Mouse (Mus musculus): ENCODE data around the gene Nlrp14. TPM values are rescaled to one million over a fixed set of nuclear protein-coding genes. Genes with fewer than 3 reads are reported as not detected.
"Not testable (repeated sequence)": the region's sequence is repeated elsewhere in the genome, so short reads cannot be mapped to it uniquely, and the experiment has no call there.

The Nlrp14 gene
- total RNA-seq (2021): not detected in 2 replicates
- long read RNA-seq, experiment 1: 0 reads
- long read RNA-seq, experiment 2: 0 reads

DNA sequence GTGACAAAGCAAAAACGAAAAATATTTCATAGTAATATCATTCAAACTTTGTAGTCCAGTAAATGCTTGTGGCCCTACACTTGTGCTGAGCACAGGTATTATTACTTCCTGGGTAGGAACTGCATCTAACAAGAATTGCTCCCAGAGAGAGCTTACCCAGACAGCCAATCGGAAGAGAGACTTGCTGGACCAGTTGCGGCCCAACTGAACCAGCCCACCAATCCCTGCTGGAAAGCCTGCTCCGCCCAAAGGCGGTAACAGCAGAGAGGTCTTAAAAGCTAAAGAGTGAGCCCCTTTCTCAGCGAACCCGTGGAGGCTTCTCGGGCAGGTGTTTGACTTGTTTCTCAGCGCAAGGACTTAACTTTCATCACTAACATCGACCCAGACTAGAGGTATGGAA is at the start of gene Nlrp14:
TSS of gene Nlrp14 (plus strand) at position 301 of the 400 bp plus-strand sequence.
- DNase-seq: no peak

DNA sequence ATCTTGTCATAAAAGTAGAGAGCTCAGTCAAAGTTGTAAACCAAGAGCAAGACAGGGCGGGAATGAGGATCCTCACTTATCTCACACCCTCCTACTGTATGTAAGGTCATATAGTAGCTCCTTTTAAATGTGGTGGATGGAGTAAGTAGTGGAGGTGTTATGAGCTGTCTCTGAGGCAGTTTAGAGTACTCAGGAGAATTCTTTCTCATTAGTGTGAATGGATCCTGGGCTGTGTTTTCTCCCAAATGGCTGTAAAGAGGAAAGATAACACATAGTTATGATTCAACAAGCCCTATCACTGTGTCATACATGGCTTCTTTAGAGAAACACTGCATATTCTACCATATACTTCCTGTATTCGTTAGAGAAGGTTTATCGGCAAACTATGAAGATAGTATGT is 35.8 kb upstream of the Nlrp14 start, which contains the start of gene Olfr715:
TSS of gene Olfr715 (minus strand) at position 101 of the 400 bp plus-strand sequence.
- DNase-seq: not testable (repeated sequence)

DNA sequence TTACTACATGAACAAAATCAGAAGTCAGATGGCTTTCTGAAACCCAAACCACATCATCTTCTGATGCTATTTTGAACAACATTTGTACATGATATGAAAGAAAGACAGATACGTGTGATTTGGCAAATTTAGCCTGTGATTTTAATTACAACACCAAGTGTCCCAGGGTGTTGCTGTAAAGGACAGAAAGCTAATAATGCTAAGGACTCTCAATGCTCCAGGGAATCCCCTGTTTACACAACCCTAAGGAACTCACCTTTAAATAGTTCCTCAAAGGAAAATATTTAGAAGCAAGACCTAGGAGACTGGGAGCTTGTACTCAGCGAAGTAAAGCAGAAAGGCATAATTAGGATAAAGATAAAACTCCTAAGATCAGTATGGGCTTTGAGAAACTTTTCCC is 28.8 kb upstream of the Nlrp14 start, which contains the start of gene Olfr716:
TSS of gene Olfr716 (plus strand) at position 301 of the 400 bp plus-strand sequence.
- DNase-seq: not testable (repeated sequence)

DNA sequence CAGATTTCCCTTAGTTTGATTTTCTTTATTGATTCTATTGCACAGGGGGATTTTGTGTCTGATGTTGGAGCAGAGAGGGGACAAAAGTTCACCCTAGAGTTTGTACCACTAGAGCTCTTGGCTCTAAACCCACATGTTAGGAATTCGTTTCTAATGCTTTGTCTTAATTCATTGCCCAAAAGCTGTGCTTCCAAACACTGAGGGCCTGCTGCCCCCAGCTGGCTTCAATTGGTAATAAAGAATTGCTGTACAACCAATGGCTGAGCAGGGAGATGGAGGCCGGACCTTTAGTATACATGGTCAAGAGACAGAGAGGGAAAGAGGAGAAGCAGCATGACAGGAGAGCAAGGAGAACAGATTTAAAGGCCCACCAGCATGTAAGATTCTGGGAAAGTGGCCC is 13.6 kb downstream of the Nlrp14 start:
- no peak for DNase-seq

DNA sequence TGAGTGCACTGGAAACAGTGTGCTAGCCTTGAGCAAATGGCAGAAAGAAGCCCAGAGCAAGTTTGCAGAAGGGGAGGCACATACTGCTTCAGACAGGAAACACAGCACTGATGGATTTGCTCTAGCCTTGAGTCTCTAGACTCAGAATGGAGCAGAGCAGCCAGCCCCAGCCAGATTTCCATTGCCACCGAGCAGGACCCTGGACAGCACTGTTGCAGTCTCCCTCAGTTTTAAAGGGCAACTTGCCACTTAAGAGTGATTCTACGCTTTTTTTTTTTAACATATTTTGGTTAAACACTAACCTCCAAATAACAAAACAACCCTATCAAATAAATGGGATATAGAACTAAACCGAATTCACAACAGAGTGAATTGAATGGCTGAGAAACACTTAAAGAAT is 35.0 kb downstream of the Nlrp14 start:
- peak; percentile 20 for DNase-seq

DNA sequence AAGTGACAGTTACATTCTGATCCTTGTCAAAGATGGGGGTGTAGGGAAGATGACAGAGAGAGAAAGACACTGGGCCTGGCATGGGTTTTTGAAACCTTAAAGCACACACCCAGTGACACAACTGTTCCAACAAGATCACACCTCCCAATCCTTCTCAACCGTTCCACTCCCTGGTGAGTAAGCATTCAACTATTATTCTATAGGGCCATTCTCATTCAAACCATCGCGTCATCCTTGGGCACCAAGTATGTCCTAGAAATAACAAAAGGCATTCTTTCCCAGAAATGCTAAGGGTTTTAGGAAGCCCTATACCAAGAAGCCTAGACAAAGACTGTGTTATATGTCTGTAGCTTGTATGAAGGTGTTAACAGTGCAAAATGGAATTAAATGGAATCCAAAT is 41.1 kb downstream of the Nlrp14 start:
- DNase-seq: no peak

DNA sequence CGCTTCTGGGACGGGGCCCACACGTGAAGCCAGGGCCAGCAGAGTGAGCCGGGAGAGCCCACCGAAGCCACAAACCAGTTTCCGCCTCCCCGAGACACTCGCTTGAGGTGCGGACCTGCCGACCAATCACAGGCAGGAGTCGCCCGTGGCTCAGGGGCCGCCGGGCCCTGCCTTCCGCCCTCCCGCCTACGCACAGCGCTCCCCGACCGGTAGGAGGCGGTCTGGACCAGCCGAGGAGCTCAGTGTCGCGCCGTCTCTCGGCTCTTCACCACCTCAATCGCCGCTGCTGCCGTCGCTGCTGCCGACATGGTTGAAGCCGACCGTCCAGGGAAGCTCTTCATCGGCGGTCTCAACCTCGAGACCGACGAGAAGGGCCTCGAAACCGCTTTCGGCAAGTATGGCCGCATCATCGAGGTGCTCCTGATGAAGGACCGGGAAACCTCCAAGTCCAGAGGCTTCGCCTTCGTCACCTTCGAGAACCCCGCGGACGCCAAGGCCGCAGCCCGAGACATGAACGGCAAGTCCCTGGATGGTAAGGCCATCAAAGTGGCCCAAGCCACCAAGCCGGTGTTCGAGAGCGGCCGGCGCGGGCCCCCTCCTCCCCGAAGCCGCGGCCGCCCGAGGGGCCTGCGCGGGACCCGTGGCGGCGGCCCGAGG is 42.5 kb downstream of the Nlrp14 start, which contains the start of gene Rbmxl2:
TSS of gene Rbmxl2 (plus strand) at position 242 of the 657 bp plus-strand sequence.
- no peak for DNase-seq

DNA sequence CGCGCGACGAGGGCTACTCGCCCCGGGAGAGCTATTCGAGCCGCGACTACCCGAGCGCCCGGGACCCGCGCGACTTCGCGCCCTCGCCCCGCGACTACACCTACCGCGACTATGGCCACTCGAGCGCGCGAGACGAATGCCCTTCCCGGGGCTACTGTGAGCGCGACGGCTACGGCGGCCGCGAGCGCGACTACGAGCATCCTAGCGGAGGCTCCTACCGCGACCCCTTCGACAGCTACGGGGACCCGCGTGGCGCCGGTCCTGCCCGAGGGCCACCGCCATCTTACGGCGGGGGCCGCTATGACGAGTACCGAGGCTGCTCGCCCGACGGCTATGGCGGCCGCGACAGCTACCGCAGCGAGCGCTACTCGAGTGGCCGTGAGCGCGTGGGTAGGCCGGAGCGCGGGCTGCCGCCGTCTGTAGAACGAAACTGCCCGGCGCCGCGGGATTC is 43.4 kb downstream of the Nlrp14 start:
- peak; percentile 17 for DNase-seq

DNA sequence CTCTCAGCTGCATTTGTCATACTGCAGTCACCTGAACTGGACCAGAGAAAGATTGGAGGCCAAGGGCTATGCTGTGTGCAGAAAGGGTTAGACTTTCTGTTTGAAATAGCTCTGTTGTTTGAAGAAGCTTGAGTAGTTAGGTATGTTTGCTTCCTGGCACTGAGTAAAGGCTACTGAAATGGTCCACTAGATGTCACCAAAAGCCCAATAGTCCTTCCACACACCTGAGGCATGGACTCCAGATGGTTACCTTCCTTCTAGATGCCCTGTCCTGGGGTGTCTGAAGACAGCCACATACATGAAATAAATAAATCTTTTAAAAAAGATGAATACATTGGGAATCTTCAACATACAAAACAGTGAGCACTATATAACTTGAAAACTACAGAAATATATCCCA is 48.9 kb downstream of the Nlrp14 start:
- DNase-seq: no peak

DNA sequence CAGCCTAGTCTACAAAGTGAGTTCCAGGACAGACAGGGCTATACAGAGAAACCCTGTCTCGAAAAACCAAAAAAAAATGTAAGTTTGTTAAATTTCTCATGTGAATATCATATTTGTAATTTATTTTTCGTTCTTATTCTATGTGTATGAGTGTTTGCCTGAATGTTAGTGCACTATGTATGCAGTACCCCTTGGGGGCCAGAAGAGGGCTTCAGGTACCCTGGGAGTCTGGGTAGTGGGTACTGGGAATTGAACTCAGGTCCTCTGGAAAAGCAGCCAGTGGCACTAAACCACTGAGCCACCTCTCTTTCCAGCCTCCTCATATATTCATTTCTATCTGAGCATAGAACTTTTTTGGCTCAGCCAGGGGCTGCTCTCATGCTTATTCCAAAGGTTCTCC is 50.1 kb downstream of the Nlrp14 start:
- no peak for DNase-seq

DNA sequence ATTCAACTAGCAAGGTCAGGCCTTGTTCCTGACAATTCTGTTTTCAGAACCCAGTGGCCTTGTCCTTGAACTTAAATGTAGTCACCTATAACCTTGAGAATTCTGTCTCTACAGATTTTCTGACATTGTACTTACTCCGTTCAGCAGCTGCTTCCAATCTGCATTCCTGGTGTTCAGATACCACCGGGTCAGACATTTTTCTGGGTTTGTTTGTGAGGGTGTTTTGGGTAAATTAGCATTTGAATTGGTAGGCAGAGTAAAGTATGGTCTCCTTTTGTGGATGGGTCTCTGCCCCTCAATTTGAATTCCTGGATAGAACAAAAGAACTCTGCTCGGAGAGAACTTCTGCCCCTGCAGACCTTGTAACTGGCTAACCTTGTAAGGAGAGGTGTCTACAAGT is 70.1 kb downstream of the Nlrp14 start:
- no peak for DNase-seq

DNA sequence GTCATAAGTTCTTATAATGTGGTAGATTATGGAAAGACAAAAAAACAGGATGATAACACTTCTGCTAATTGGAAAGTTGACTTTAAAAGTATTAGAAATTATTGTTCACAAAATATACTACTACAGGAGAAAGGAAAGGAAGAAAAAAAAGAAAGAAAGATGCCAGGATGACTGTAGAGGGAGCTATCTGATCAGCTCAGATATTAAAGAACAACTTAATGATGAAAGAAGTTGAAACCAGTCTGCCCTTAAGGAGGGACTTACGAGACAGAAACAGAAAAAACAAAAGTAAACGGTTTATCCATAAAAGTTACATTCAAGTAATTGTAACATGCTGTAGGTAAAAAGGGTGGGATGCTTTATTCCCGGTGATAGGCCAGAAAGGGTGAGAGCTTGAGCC is 70.7 kb downstream of the Nlrp14 start:
- no peak for DNase-seq

DNA sequence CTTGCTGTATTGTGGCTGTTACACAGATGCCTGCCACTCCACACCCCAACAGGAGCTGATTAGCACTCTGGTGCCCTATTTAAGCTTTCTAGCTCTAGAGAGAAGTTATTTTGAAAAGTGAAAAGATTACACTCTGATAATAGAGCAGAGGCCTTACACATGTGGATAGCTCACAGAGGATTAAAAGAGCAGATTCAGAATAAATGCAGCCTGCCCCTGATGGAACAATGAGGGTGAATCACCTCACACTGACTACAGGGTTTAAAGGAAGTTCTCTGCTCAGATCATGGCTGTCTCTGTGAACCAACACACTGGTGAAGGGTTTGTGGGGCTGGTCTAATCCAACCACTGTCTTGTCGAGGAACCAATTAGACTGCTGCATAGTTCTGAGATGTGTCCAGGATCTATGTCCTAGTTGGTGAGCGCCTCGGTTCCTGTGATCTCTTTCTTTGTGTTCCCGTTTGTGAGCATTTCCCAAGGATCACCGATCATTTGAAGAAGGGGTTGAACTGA is 74.6 kb downstream of the Nlrp14 start:
- no peak for DNase-seq

Other genes starting within 250 kb of the Nlrp14 start
- 0.11 TPM in 2 replicates for gene Olfr709-ps1, start 234.8 kb upstream of the Nlrp14 start, total RNA-seq (2021)
- gene Olfr710, start 218.7 kb upstream of the Nlrp14 start, total RNA-seq (2021): not detected in 2 replicates
- 0.26 TPM in 1 of 2 replicates, not detected in the other for gene Olfr6, start 203.1 kb upstream of the Nlrp14 start, total RNA-seq (2021)
- gene Olfr711, start 191.5 kb upstream of the Nlrp14 start, total RNA-seq (2021): not detected in 2 replicates
- not detected in 2 replicates for gene Olfr2, start 160.9 kb upstream of the Nlrp14 start, total RNA-seq (2021)
- not detected in 2 replicates for gene Olfr713, start 135.8 kb upstream of the Nlrp14 start, total RNA-seq (2021)
- not detected in 2 replicates for gene Olfr714, start 96.0 kb upstream of the Nlrp14 start, total RNA-seq (2021)
- gene Olfr17, start 73.8 kb upstream of the Nlrp14 start, total RNA-seq (2021): not detected in 2 replicates
- not detected in 2 replicates for gene Olfr715b, start 56.6 kb upstream of the Nlrp14 start, total RNA-seq (2021)
- gene Olfr715, start 35.9 kb upstream of the Nlrp14 start, total RNA-seq (2021): not detected in 2 replicates
- gene Olfr716, start 28.7 kb upstream of the Nlrp14 start, total RNA-seq (2021): not detected in 2 replicates
- gene Rbmxl2, start 42.5 kb downstream of the Nlrp14 start, total RNA-seq (2021): not detected in 2 replicates
- 4.2 and 5.9 TPM in 2 replicates for gene Syt9, start 203.7 kb downstream of the Nlrp14 start, total RNA-seq (2021)